Mouse (Mus musculus) heart, embryonic 12.5 days (tissue): Measurements from ENCODE around the gene Spata22. TPM values are rescaled to one million over a fixed set of nuclear protein-coding genes. Genes with fewer than 3 reads are reported as not detected.
A peak's percentile ranks its signal among the peaks of the same experiment; 100 is the strongest.
"Not testable (repeated sequence)": the region's sequence is repeated elsewhere in the genome, so short reads cannot be mapped to it uniquely, and the experiment has no call there.

Source experiments
- ATAC-seq: fragments of 200-750 bp; cut with Nextera tagmentation; 2 replicates; pipeline ENCODE4 v1.8.0; 2017; ENCODE audit warnings: moderate TSS enrichment, moderate library complexity; ENCODE audit not compliant: insufficient number of reproducible peaks, low FRiP score
- H3K27ac ChIP-seq: fragments of 300-500 bp; sonication (generic); 2 replicates; pipeline ENCODE4 v1.5.1; 2016; ENCODE audit warnings: mild to moderate bottlenecking, moderate library complexity; ENCODE audit not compliant: poor library complexity, severe bottlenecking
- H3K27me3 ChIP-seq: fragments of 300-500 bp; sonication (generic); replicated peaks from 2 replicates; pipeline ENCODE4 v1.6.1; 2016; ENCODE audit warnings: mild to moderate bottlenecking, moderate library complexity
- H3K36me3 ChIP-seq: fragments of 300-500 bp; sonication (generic); 2 replicates; pipeline ENCODE4 v1.6.1; 2016; ENCODE audit warnings: mild to moderate bottlenecking, moderate library complexity
- H3K4me1 ChIP-seq: fragments of 300-500 bp; sonication (generic); replicated peaks from 2 replicates; pipeline ENCODE4 v1.6.1; 2016; ENCODE audit warnings: mild to moderate bottlenecking
- H3K4me2 ChIP-seq: fragments of 300-500 bp; sonication (generic); 2 replicates; pipeline ENCODE4 v1.6.1; 2016; ENCODE audit warnings: mild to moderate bottlenecking, moderate library complexity
- H3K4me3 ChIP-seq: fragments of 300-500 bp; sonication (generic); 2 replicates; pipeline ENCODE4 v1.5.1; 2016; ENCODE audit warnings: mild to moderate bottlenecking
- H3K9ac ChIP-seq: fragments of 300-500 bp; sonication (generic); 2 replicates; pipeline ENCODE4 v1.6.1; 2016; ENCODE audit warnings: mild to moderate bottlenecking, moderate library complexity
- H3K9me3 ChIP-seq: fragments of 300-500 bp; sonication (generic); replicated peaks from 2 replicates; pipeline ENCODE4 v1.6.1; 2016; ENCODE audit warnings: mild to moderate bottlenecking, moderate library complexity
- WGBS: fragments of 180-500 bp; shearing (Covaris S2); methylation state at CpG from one replicate; pipeline ENCODE4 v1.1.7; 2016; 5-methylcytosine and 5-hydroxymethylcytosine counted together
- polyA plus RNA-seq: library from polyadenylated mRNA; unstranded; fragments of >200 nt; fragmentation: Nextera tagmentation; extraction: Ambion mirVana; gene quantifications from 2 replicates; pipeline ENCODE4 v1.2.1, GENCODE M21; 2016

Gene Spata22
- not detected in 2 replicates for polyA plus RNA-seq

DNA sequence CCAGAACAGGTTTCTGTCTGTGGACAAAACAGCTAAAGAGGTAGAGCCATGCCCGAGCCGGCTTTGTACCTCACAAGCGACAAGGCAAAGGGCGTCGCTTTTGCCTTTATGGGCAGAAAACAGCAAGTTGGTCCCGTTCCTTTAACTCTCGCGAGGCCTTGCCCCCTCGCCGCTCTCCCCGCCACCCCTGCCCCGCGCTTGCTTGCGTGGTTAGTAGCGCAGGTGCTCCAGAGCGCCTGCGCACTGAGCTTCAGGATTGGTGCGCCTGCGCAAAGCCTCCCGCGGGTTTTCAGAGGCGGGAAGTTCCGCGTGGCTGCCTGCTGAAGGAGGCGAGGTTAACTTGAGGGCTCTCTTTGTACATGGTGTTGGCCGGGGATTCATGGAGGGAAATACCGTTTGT is at the start of gene Spata22, which contains the start of the genes Aspa and Gm49340:
TSS of gene Spata22 (plus strand) at position 300 of the 400 bp plus-strand sequence.
TSS of gene Aspa (minus strand) at position 155 of the 400 bp plus-strand sequence.
TSS of gene Gm49340 (plus strand) at position 300 of the 400 bp plus-strand sequence.
- Histone ChIP-seq H3K9ac (no peak within 1 kb of the TSS), H3K9me3 (peaks cover 7% of the 10 kb centered on the region; the same call in 1 of the 2 replicates), H3K27ac (no peak within 1 kb of the TSS), H3K4me1 (no peaks in the 10 kb centered on the region), H3K27me3 (no peaks in the 10 kb centered on the region), H3K4me2 (no peak within 1 kb of the TSS), H3K36me3 (no peaks in the 10 kb centered on the region), H3K4me3 (no peak within 1 kb of the TSS)
- WGBS, result 65% methylated on average over 27 of the region's 27 CpGs
- ATAC-seq, result no peak

DNA sequence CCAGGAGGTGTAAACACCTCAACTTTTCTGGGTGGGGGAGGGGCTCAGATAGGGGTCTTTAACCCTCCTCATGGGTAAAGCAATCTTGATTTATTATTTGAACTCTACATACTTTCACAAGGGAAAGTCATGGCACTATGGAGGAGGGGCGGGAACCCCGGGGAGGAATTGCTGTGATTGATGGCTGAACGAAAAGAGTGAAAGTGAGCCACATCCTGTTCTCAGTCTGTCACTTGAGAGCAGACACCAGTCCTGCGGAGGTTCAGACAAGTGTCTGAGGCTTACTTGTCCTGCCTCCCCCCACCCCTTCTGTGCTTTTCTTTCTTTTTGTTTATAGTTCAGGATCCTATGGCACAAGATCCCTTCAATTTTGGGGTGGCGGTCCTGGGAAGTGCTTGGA is 48.8 kb upstream of the Spata22 start:
- Histone ChIP-seq H3K9me3 (no peaks in the 10 kb centered on the region), H3K27ac (no peak overlapping the region), H3K36me3 (no peaks in the 10 kb centered on the region), H3K27me3 (no peaks in the 10 kb centered on the region), H3K9ac (no peak overlapping the region), H3K4me2 (no peak overlapping the region), H3K4me1 (peaks cover 16% of the 10 kb centered on the region), H3K4me3 (no peak overlapping the region)
- 41% methylated on average over 5 of the region's 5 CpGs for WGBS
- no peak for ATAC-seq

DNA sequence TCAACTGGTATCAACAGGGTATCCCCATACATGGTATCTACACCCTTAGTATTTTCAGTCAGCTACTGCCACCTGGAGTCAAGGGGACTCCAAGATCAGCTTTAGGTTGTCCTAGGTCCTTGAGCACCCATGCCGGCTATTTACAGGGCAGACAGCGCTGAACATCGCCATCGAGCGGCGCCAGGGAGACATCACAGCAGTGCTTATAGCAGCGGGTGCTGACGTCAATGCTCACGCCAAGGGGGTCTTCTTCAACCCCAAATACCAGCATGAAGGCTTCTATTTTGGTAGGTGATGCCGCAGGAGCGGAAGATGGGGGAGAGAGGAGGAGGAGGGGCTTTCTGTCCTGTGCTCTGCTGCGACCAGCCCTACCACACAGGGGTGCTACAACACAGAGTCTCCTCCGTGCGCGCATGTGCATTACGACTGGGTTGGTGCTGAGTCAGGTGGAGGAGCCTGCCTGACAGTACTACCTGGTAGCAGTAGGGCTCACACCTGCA is 48.0 kb upstream of the Spata22 start:
- ATAC-seq, result peak; percentile 64; the same call in 1 of the 2 replicates
- Histone ChIP-seq H3K27ac (no peak overlapping the region), H3K9ac (peak overlapping the region; percentile 41; the same call in 1 of the 2 replicates), H3K36me3 (no peaks in the 10 kb centered on the region), H3K4me1 (peaks cover 16% of the 10 kb centered on the region), H3K9me3 (no peaks in the 10 kb centered on the region), H3K27me3 (no peaks in the 10 kb centered on the region), H3K4me2 (peak overlapping the region; percentile 66), H3K4me3 (peak overlapping the region; percentile 38)
- 5% methylated on average over 16 of the region's 16 CpGs for WGBS

DNA sequence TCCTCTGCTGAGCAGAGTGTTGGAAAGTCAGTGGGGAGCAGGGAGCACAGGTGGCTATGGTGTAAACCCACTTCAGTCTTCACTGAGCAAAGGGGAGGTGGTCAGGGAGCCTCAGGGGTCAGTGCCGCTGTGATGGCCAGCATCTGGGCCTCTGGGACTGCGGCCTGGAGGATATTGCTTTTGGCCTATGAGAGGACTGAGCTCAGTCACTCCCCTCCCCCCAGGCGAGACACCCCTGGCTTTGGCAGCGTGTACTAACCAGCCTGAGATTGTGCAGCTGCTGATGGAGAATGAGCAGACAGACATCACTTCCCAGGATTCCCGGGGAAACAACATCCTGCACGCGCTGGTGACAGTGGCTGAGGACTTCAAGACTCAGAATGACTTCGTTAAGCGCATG is 46.2 kb upstream of the Spata22 start:
- H3K9ac ChIP-seq, result no peak overlapping the region
- H3K4me1 ChIP-seq, result peaks cover 16% of the 10 kb centered on the region
- no peak overlapping the region for H3K27ac ChIP-seq
- H3K4me2 ChIP-seq, result no peak overlapping the region
- H3K4me3 ChIP-seq, result no peak overlapping the region
- ATAC-seq, result no peak
- H3K27me3 ChIP-seq, result no peaks in the 10 kb centered on the region
- WGBS, result 30% methylated on average over 9 of the region's 9 CpGs
- H3K9me3 ChIP-seq, result no peaks in the 10 kb centered on the region
- no peaks in the 10 kb centered on the region for H3K36me3 ChIP-seq

DNA sequence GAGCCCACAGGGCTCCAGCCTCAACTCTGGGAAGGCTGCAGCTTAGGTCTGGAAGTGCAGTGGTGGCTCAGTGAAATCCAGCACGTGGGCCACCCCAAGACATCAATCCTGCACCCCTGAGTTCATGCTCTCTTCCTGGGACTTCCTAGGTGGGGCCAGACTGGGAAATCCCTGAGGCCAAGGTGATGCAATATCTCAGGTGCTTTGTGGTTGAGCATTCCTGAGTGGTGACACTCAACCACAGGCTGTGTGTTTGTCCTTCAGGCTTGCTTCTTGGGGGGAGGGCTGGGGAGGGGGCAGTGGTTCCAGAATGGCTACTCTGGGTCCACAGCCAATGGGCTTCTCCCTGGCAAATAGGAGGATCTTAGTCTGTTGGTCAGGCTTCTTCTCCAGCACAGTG is 45.6 kb upstream of the Spata22 start:
- no peaks in the 10 kb centered on the region for H3K36me3 ChIP-seq
- no peak overlapping the region for H3K27ac ChIP-seq
- H3K4me1 ChIP-seq, result peaks cover 16% of the 10 kb centered on the region
- no peak overlapping the region for H3K4me2 ChIP-seq
- no peak overlapping the region for H3K9ac ChIP-seq
- H3K27me3 ChIP-seq, result no peaks in the 10 kb centered on the region
- H3K4me3 ChIP-seq, result no peak overlapping the region
- no peaks in the 10 kb centered on the region for H3K9me3 ChIP-seq
- ATAC-seq, result no peak
- WGBS, result 47% methylated on average over 1 of the region's 1 CpGs

DNA sequence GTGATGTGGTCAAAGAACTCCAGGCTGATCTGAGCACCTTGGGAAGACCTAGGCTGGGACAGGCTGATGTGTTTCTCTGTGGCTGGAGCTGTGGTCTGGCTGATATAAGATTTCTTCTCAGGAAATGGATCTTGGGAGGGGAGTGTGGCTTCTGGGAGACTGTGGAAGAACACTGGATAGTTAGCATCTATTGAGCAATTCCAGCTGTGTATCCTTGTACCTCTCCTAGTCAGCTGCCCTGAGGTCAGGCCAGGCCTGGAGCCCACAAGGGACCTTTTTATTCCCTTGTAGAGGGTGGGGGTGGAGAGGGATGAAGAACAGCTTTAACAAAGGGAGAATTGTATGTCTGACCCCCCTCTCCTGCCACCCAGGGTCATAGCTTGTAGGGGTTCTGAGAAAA is 45.2 kb upstream of the Spata22 start:
- no peaks in the 10 kb centered on the region for H3K27me3 ChIP-seq
- peaks cover 16% of the 10 kb centered on the region for H3K4me1 ChIP-seq
- no peak overlapping the region for H3K9ac ChIP-seq
- H3K27ac ChIP-seq, result no peak overlapping the region
- ATAC-seq, result no peak
- H3K36me3 ChIP-seq, result no peaks in the 10 kb centered on the region
- H3K9me3 ChIP-seq, result no peaks in the 10 kb centered on the region
- H3K4me2 ChIP-seq, result no peak overlapping the region
- H3K4me3 ChIP-seq, result no peak overlapping the region

DNA sequence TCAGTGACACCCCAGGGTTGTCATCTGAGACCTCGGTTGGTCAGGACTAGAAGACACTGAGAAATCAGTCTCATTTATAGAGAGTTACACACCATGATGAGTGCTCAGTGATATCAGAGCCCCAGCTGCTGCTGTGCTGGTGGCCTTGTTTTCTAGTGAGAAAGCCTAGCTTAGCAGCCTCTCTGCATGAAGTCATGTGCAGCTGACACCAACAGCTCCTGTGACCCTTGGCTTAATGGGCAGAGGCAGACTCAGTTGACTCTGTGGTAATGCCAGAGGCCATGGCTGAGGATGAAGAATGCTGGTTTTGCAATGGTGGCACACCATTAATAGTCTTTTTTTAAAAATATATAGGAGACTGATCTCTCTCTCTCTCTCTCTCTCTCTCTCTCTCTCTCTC is 39.9 kb upstream of the Spata22 start:
- H3K4me1 ChIP-seq, result peaks cover 3% of the 10 kb centered on the region
- WGBS, result 72% methylated on average over 1 of the region's 1 CpGs
- H3K36me3 ChIP-seq, result no peaks in the 10 kb centered on the region
- H3K27ac ChIP-seq, result no peak overlapping the region
- H3K4me3 ChIP-seq, result no peak overlapping the region
- H3K9ac ChIP-seq, result no peak overlapping the region
- H3K27me3 ChIP-seq, result no peaks in the 10 kb centered on the region
- no peak overlapping the region for H3K4me2 ChIP-seq
- H3K9me3 ChIP-seq, result no peaks in the 10 kb centered on the region
- ATAC-seq, result no peak

DNA sequence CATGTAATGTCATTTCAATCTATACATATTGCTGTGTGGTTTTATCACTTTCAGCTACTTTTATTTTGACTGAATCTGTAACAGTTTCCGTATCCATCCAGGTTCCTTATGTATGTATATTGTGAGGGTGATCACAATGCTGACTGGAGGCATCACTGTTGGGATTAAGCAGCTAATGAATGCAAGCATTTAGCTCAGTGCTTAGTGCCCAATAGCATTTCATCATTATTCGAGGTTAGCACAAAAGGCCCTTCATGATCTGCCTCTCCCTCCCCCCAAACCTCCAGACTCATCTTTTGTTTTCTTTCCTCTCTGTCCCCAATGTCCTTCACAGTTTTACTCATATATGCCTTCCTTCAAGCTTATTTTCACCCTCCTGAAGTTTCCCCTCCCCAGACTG is 26.4 kb upstream of the Spata22 start:
- Histone ChIP-seq H3K9me3 (no peaks in the 10 kb centered on the region), H3K4me2 (no peak overlapping the region), H3K4me1 (no peaks in the 10 kb centered on the region), H3K9ac (no peak overlapping the region), H3K27me3 (no peaks in the 10 kb centered on the region), H3K36me3 (no peaks in the 10 kb centered on the region), H3K27ac (no peak overlapping the region), H3K4me3 (no peak overlapping the region)
- no peak for ATAC-seq
- 50% methylated on average over 2 of the region's 2 CpGs for WGBS

DNA sequence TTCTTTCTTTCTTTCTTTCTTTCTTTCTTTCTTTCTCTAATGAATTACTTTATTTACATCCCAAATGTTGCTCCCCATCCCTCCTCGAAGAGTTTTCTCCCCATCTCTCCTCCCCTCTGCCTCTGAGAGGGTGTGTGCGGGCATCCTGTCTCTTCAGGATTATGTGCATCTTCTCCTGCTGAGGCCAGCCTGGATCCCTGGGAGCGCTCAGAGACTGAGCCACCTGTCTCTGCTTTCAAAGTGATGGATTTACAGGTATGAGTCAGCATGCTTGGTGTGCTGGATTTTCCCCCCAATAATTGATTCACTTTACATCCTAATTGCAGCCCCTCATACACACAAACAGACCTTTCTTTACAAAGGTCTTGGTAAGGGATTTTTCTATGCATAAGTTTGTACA is 13.6 kb upstream of the Spata22 start:
- WGBS, result 46% methylated on average over 3 of the region's 3 CpGs
- no peak for ATAC-seq
- no peak overlapping the region for H3K4me3 ChIP-seq

DNA sequence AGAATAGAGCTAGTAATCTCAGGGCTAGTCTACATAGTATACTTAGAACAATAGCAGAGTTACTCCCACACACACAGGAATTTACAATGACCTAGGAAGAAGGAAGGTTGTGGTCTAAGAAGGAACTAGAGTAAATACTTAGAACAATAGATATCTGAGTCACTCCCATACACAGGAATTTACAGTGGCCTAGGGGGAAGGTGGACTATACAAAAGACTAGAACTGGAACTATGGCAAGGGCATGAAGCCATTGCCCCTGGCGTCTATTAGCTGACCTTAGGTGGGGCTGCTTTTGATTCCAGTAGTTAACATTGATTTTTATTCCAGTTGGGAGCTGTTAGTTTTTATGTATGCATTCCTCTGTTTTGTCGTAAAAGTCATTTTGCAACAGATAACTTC is 11.0 kb upstream of the Spata22 start:
- not testable (repeated sequence) for H3K4me1 ChIP-seq, H3K27ac ChIP-seq, H3K4me2 ChIP-seq, H3K27me3 ChIP-seq, H3K9me3 ChIP-seq, H3K4me3 ChIP-seq, H3K9ac ChIP-seq, ATAC-seq, H3K36me3 ChIP-seq
- 66% methylated on average over 2 of the region's 2 CpGs for WGBS

More for the DNA sequence above, 13.6 kb upstream of the Spata22 start:
- H3K4me2 ChIP-seq, result no peak overlapping the region
- no peaks in the 10 kb centered on the region for H3K27me3 ChIP-seq
- H3K36me3 ChIP-seq, result no peaks in the 10 kb centered on the region
- no peaks in the 10 kb centered on the region for H3K9me3 ChIP-seq
- no peak overlapping the region for H3K27ac ChIP-seq
- H3K4me1 ChIP-seq, result no peaks in the 10 kb centered on the region
- no peak overlapping the region for H3K9ac ChIP-seq

DNA sequence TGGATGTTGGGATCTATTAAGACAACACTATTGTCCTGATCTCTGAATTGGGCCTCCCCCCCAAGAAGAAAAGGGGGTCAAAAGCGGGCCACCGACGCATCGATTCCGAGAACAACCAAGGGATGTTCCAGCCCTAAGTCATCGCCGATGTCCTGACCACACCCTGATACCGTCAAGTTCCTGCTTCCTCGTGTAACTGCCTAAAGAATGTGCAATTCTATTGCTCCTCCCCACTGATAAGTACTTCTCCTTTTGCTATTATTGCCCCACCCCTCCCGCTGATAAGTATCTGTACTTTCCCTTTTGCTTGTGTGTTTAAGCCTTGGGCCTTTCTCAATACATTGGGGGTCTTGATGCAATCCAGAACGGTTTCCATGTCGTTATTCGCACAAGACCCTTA is 8.5 kb upstream of the Spata22 start:
- not testable (repeated sequence) for H3K4me1 ChIP-seq, H3K36me3 ChIP-seq, H3K27ac ChIP-seq, H3K27me3 ChIP-seq, ATAC-seq, H3K9me3 ChIP-seq, H3K4me2 ChIP-seq, H3K9ac ChIP-seq, H3K4me3 ChIP-seq
- WGBS, result 87% methylated on average over 13 of the region's 13 CpGs
